Mouse (Mus musculus) heart, postnatal 0 days (tissue): ENCODE data around the gene Grm1. TPM values are rescaled to one million over a fixed set of nuclear protein-coding genes. Genes with fewer than 3 reads are reported as not detected.

Experiments
- ATAC-seq: fragments of 200-750 bp; cut with Nextera tagmentation; 2 replicates; pipeline ENCODE4 v1.8.0; 2017; ENCODE audit warnings: low read depth, moderate number of reproducible peaks, moderate library complexity; ENCODE audit not compliant: insufficient read depth
- DNase-seq: peaks from one replicate; pipeline ENCODE4 v3.0.0-alpha.2; 2016; ENCODE audit warnings: low spot score
- H3K27ac ChIP-seq: fragments of 300-500 bp; sonication (generic); 2 replicates; pipeline ENCODE4 v1.5.1; 2014; ENCODE audit warnings: low read depth, mild to moderate bottlenecking
- H3K27me3 ChIP-seq: fragments of 300-500 bp; sonication (generic); 2 replicates; pipeline ENCODE4 v1.6.1; 2014; ENCODE audit warnings: low read length, mixed read lengths; ENCODE audit not compliant: control insufficient read depth, insufficient read depth
- H3K36me3 ChIP-seq: fragments of 300-500 bp; sonication (generic); replicated peaks from 2 replicates; pipeline ENCODE4 v1.6.1; 2014; ENCODE audit warnings: low read length, mixed read lengths; ENCODE audit not compliant: control insufficient read depth, insufficient read depth
- H3K4me1 ChIP-seq: fragments of 300-500 bp; sonication (generic); 2 replicates; pipeline ENCODE4 v1.6.1; 2014; ENCODE audit warnings: antibody characterized with exemption; ENCODE audit not compliant: control insufficient read depth, insufficient read depth
- H3K4me2 ChIP-seq: fragments of 300-500 bp; sonication (generic); 2 replicates; pipeline ENCODE4 v1.6.1; 2014; ENCODE audit warnings: low read depth, mild to moderate bottlenecking, low read length, moderate library complexity
- H3K4me3 ChIP-seq: fragments of 300-500 bp; sonication (generic); 2 replicates; pipeline ENCODE4 v1.5.1; 2014; ENCODE audit warnings: low read depth, low read length
- H3K9ac ChIP-seq: fragments of 300-500 bp; sonication (generic); replicated peaks from 2 replicates; pipeline ENCODE4 v1.6.1; 2014; ENCODE audit warnings: low read depth, low read length, mixed read lengths
- H3K9me3 ChIP-seq: fragments of 300-500 bp; sonication (generic); replicated peaks from 2 replicates; pipeline ENCODE4 v1.6.1; 2016; ENCODE audit warnings: low read length; ENCODE audit not compliant: control insufficient read depth
- CTCF ChIP-seq: IDR thresholded peaks from 2 replicates; pipeline ENCODE4 v1.5.1; 2016; ENCODE audit warnings: antibody characterized with exemption, control low read depth, low read depth
- EP300 ChIP-seq: IDR thresholded peaks from 2 replicates; pipeline ENCODE4 v1.6.1; 2016; ENCODE audit warnings: antibody characterized with exemption, low read depth
- WGBS: fragments of 180-500 bp; shearing (Covaris S2); extraction: QIAGEN DNeasy Blood & Tissue Kit; methylation state at CpG from one replicate; pipeline ENCODE4 v1.1.7; 2014; 5-methylcytosine and 5-hydroxymethylcytosine counted together
- polyA plus RNA-seq: library from polyadenylated mRNA; unstranded; fragments of >200 nt; fragmentation: Nextera tagmentation; extraction: Ambion mirVana; gene quantifications from 2 replicates; pipeline ENCODE4 v1.2.1, GENCODE M21; 2015
- total RNA-seq: library from RNA; depleted of rRNA; stranded (reverse); fragments of >200 nt; gene quantifications from 2 replicates; pipeline ENCODE4 v1.2.3, GENCODE M21; 2014; ENCODE audit warnings: low replicate concordance

Grm1 gene
- total and polyA plus RNA-seq, 2 experiments from 2014 or later = 0.07 TPM; not detected in 1

DNA sequence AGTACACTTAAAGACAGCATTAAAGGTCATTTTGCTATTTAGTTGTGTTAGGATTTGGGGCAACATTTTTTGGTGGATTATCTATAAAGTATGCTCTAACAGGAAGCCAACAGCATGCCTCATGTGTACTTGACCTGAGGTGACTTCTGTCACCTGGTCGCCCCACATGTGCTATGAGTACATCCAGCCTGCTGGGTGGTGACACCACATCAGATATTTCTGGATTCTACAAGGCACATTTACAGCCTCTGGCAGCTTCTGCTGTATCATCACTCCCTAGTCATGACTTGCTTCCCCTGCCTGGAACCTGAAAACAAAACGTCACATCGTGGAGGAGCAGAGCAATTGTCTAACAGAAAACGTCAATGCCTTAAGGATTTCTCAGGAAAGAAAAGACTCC is 292.2 kb downstream of the Grm1 start:
- Histone ChIP-seq H3K4me2 (no peak overlapping the region), H3K4me1 (no peaks in the 10 kb centered on the region), H3K9ac (no peak overlapping the region), H3K36me3 (no peaks in the 10 kb centered on the region), H3K27ac (no peak overlapping the region), H3K9me3 (no peaks in the 10 kb centered on the region), H3K4me3 (no peak overlapping the region), H3K27me3 (no peaks in the 10 kb centered on the region)
- WGBS = 57% methylated on average over 4 of the region's 4 CpGs
- DNase-seq (no peak), ATAC-seq (no peak)
- TF ChIP-seq EP300 (no peak), CTCF (no peak)

DNA sequence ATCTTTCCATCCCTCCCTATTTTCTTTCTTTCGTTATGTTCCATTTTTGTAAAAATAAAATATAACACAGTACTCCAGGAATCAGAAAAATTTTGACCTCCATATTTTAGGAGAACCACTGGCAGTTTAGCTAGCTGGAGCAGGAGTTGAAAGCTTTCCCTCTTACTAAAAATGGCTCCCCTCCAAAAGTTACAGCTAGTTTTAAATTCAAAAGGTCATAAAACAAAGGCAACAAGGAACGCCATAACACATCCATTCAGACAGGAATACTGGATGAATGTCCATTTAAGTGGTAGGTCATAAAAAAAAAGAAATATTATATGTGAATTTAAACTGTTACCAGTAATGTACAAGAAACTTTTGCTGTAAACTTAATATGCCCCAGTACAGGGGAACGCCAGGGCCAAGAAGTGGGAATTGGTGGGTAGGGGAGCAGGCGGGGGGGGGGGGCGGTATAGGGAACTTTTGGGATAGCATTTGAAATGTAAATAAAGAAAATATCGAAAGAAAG is 294.2 kb downstream of the Grm1 start:
- Histone ChIP-seq H3K4me3 (no peak overlapping the region), H3K4me1 (no peaks in the 10 kb centered on the region), H3K27me3 (no peaks in the 10 kb centered on the region), H3K9ac (no peak overlapping the region), H3K9me3 (no peaks in the 10 kb centered on the region), H3K4me2 (no peak overlapping the region), H3K27ac (no peak overlapping the region), H3K36me3 (no peaks in the 10 kb centered on the region)
- TF ChIP-seq EP300 = no peak
- TF ChIP-seq CTCF = no peak
- WGBS = 75% methylated on average over 5 of the region's 6 CpGs
- ATAC-seq = no peak
- DNase-seq = no peak

DNA sequence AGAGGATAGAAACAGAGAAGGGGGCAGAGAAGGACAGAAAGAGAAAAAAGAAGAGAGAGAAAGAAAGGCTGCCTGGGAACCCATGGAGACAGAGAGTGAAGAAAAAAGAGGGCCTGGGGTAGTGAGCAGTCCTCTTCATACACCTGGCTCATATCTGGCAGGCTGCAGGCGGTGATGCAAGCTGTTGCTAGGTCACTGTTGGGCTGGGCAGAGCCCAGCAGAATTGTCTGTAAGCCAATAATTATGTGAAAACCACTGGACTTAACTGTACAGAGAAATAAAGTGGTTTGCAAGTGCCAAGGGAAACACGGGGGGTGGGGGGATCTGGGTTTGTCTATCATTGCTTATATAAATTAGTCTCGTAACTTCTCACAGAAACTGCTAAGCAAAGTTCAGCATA is 297.0 kb downstream of the Grm1 start:
- H3K4me3 ChIP-seq = no peak overlapping the region
- H3K36me3 ChIP-seq = no peaks in the 10 kb centered on the region
- no peak overlapping the region for H3K27ac ChIP-seq
- 70% methylated on average over 3 of the region's 3 CpGs for WGBS
- no peak overlapping the region for H3K4me2 ChIP-seq
- TF ChIP-seq CTCF = no peak
- no peak for TF ChIP-seq EP300
- H3K9me3 ChIP-seq = no peaks in the 10 kb centered on the region
- H3K27me3 ChIP-seq = no peaks in the 10 kb centered on the region
- no peaks in the 10 kb centered on the region for H3K4me1 ChIP-seq
- ATAC-seq (no peak), DNase-seq (no peak)
- no peak overlapping the region for H3K9ac ChIP-seq

DNA sequence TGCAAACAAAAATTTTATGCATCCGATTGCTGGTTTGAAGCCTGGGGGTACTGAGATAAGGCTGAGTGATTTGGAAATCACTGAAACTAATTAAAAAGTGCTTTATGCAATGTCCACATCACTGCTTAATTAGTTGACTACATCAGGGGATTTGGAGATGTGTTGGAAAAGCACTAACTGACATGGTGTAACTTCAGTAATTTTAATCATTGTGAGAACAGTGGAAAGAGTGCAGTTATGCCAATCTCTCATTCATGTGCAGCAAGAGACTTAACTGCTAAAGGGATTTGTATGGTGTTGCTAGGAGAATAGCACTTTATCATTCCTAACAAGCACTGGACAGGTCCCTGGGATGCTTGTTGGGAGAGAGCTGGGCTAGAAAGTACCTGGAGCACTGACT is 307.3 kb downstream of the Grm1 start:
- no peaks in the 10 kb centered on the region for H3K9me3 ChIP-seq
- ATAC-seq (no peak), DNase-seq (no peak)
- no peaks in the 10 kb centered on the region for H3K36me3 ChIP-seq
- no peaks in the 10 kb centered on the region for H3K4me1 ChIP-seq
- WGBS = 67% methylated on average over 1 of the region's 1 CpGs
- TF ChIP-seq EP300 = no peak
- no peak for TF ChIP-seq CTCF
- H3K9ac ChIP-seq = no peak overlapping the region
- no peaks in the 10 kb centered on the region for H3K27me3 ChIP-seq
- H3K4me2 ChIP-seq = no peak overlapping the region
- H3K4me3 ChIP-seq = no peak overlapping the region
- no peak overlapping the region for H3K27ac ChIP-seq

DNA sequence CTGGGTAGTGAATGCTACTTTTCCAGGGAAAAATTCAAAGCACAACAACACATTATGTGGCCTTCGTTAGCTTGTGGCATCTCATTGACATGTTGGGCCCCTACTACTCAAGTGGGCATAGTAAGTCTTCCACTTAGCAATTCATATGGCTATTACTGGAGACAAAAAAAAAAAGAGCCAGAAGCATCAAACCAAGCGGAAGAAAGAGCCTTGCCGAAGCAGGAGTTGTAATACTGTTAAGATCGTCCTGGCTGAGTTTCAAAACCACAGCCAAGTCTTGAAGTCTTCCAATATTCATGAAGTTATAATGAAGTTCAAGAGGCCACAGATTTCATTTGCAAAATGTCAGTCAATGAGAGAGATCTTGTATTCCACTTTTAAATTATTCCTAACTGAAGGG is 319.1 kb downstream of the Grm1 start:
- Histone ChIP-seq H3K36me3 (no peaks in the 10 kb centered on the region), H3K4me3 (no peak overlapping the region), H3K9me3 (no peaks in the 10 kb centered on the region), H3K27ac (no peak overlapping the region), H3K9ac (no peak overlapping the region), H3K4me2 (no peak overlapping the region), H3K27me3 (no peaks in the 10 kb centered on the region), H3K4me1 (no peaks in the 10 kb centered on the region)
- ATAC-seq (no peak), DNase-seq (no peak)
- 79% methylated on average over 4 of the region's 4 CpGs for WGBS
- TF ChIP-seq CTCF (no peak), EP300 (no peak)

DNA sequence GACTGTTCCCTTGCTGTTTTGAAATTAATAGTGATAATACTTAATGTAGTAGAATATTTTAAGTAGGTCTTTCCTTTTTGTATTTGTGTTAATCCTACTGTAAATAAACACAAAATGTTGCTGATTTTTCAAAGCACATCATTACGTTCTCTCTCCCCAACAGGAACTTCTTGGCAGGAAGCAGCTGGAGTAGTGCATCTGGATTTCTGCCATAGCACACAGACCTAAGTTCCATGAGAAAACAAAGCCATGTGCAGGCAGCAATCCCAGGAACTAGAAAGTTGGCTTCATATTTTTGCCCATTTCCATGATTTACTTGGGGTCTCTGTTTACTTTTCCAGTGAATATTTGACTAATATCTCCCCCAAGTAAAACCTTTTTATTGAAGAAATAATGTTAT is 320.9 kb downstream of the Grm1 start:
- Histone ChIP-seq H3K27ac (no peak overlapping the region), H3K4me1 (no peaks in the 10 kb centered on the region), H3K4me3 (no peak overlapping the region), H3K4me2 (no peak overlapping the region), H3K27me3 (no peaks in the 10 kb centered on the region), H3K36me3 (no peaks in the 10 kb centered on the region), H3K9ac (no peak overlapping the region), H3K9me3 (no peaks in the 10 kb centered on the region)
- ATAC-seq (no peak), DNase-seq (peak; percentile 42)
- TF ChIP-seq EP300 = no peak
- no peak for TF ChIP-seq CTCF
- WGBS = 47% methylated on average over 1 of the region's 1 CpGs
